Mouse (Mus musculus) c-Kit-negative CD71-positive TER-119-positive erythroid progenitor cells, embryonic 14.5 days (primary cell): ENCODE data around the gene Tmprss11f.
"Not testable (repeated sequence)": the region's sequence is repeated elsewhere in the genome, so short reads cannot be mapped to it uniquely, and the experiment has no call there.

Experiments
- DNase-seq: peaks from one replicate; pipeline ENCODE4 v3.0.0-alpha.2; 2013; ENCODE audit warnings: low read depth, low spot score

Tmprss11f gene

DNA sequence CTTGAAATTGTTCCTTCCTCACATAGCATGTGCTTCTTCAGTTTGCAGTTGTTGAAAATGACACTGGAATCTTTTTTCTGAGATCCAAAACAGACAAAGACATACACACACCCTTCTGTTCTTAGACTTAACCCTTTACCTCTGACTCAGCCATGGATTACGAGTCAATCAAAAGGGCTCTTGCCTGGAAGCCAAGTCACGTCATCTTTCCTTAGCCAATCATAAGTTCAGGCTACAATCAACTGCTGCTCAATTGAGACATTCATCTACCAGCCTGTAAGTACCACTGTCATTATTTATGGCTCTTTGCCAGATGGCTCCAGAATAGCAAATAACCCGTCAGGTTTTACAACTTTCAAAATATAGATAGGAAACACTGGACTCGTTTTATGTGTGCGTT lies at the start of gene Tmprss11f:
TSS of gene Tmprss11f (minus strand) at position 101 of the 400 bp plus-strand sequence.
- DNase-seq, result no peak

DNA sequence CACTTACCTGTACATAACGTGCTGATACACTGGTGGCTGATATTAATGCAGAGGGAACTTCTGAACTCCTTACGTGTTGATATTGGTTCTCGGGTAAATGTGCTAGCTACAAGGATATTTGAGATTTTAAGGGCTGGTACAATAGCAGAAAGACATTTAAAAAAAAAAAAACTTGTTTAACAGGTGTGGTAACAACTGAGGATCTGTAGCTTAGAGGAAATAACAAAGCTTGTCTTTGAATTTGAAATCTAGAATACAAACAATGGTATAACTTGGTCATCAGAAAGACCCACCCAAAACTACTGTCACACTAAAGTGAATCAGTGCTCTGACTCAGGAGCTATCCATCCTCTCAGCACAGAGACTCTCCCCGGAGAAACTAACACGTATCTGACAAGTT lies 44.0 kb upstream of the Tmprss11f start, which contains the start of gene Tmprss11b:
TSS of gene Tmprss11b (minus strand) at position 101 of the 400 bp plus-strand sequence.
- no peak for DNase-seq

DNA sequence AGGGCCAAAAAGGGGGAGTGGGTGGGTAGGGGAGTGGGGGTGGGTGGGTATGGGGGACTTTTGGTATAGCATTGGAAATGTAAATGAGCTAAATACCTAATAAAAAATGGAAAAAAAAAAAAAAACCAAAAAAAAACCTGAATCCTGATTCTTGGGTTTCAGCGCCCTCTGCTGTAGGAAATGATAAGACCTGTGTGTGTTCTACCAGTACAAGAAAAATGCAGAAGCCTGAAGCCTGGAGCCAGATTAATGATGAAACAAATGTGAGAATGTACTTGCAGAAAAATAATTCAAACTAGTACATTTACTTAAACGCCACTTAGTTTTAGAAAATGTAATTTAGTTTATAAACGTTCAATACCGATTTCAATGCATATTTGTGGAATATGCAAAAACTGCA lies 17.0 kb upstream of the Tmprss11f start:
- DNase-seq, result not testable (repeated sequence)

DNA sequence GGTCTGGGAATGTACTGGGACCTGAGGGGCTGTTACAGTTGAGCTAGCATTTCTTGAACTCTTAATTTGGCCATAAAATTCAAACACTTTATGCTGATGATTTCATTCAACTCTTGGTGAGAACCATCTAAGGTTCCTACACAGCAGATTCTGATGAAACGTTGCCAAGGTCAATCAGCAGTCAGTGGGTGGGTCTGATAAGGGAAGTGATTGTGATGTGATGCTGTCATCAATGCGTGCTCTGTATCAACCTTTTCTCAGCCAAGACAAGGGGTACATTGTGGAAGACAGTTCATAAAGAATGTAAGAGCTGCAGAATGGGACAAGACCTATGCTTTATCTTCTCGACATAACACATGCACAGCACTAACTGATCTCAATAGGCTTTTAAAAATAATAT lies 8.6 kb upstream of the Tmprss11f start:
- no peak for DNase-seq

DNA sequence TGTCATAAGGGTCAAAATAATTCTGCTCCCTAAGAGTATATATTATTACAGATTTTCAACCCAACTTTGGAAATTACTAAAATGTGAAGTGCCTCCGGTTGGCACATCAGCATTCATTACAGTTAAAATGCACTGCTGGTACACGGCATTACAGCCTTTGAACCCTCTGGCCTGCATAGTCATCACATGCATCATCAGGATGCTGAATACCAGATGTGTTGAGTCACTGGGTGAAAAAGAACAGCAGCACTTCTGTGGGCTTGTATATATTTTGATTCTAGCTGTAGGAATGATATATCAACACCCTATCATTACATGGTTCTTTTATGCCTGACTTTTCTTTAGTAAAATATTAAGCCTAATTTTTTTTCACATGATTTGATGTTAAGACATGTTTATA lies 1.5 kb downstream of the Tmprss11f start:
- no peak for DNase-seq

DNA sequence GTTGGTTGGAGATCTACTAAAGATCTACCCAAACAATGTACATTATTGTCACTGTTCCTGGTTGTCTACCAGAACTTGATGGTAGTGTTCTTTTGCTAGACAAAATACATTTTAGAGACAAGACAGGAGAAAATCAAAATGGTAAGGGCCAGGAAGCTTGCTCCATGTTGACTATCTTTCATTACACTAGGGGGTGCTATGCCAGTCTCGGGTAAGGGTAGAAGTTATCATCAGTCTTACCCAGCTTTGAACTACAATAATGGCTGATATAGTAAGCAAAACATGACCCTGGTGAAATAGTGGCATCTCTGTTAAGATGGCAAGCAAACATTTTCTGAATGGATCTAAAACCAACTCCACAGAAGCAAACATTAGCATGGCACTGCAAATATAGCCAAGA lies 10.4 kb downstream of the Tmprss11f start:
- no peak for DNase-seq

DNA sequence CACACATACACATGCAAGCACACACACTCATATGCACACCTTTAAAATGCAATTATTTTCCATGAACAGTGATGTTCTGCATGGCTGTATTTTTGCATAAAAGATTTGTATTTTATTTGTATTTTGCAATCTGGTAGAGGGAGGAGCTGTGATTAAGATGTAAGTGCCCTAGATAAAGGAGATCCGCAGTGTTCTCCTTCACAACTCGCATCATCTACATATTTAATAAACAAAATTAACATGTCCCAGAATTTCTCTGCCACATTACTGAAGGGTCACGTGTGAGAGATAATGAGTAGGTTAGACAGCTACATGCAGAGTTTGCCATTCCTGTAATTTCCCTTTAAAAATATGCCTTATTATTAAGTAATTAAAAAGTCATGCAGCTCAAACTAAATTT lies 46.3 kb downstream of the Tmprss11f start:
- no peak for DNase-seq

DNA sequence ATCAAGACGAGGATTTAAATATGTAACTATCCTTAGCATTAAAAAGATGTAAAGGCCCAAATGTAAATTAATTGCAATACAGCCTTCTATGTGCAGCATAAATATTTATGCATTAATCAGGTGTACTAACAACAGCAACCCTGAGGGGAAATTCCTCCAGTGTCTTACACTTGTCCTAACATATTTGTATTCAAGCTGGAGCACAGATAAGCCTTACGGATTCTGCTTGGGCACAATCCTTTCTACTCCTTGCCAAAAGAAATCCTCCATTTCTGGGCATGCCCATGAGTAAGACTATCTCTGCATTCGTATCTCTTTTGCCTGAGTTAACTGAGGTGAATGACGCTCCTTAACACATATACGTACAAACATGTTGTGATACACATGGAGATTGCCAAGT lies 49.6 kb downstream of the Tmprss11f start:
- no peak for DNase-seq

DNA sequence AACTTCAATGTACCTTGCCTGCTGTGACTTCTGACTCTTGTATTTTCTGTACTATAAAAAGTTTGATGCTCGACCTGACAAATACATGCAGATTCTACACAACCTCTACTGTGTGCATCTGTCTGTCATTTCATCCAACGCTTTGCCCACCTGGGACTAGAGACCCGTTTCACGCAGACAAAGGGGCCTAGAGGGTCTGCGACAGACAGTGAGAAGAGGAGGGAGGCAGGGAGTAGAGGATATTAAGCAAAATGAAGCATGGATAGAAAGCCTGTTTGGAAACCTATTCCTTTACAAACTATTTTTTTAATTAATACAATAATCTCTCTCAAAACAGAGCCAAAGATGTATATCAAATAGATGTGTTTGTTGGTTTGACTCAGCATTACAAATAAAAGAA lies 50.2 kb downstream of the Tmprss11f start:
- no peak for DNase-seq

DNA sequence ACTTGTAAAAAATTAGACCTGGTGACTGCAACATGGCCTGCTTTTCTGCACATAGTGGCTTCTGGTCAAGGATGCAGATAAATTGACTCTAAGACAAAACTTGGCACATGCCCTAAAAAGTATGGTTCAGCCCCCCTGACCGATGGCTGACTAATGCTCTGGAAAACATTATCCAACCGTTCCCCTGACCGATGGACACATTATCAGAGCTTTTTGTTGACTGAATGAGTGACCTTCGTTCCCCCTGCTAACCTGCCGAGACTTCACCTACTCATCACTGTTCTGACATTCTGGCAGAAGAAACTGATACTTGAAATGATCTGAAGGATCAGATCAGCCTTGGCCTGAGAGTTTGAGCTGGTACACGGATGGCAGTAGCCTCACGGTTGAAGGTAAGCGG lies 53.5 kb downstream of the Tmprss11f start:
- not testable (repeated sequence) for DNase-seq

DNA sequence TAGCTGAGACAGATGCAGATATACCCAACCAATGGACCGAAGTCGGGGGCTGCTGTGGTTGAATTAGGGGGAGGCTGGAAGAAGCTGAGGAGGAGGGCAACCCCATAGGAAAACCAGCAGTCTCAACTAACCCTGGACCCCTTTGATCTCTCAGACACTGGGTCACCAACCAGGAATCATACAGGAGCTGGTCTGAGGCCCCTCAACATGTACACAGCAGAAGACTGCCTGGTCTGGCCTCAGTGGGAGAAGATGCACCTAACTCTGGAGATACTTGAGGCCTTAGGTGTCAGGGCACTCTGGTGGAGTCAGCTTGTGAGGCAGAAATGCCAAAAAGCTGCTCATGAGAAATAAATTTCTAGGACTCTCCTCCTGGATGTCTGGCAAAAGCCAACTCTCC lies 85.5 kb downstream of the Tmprss11f start:
- DNase-seq, result no peak

DNA sequence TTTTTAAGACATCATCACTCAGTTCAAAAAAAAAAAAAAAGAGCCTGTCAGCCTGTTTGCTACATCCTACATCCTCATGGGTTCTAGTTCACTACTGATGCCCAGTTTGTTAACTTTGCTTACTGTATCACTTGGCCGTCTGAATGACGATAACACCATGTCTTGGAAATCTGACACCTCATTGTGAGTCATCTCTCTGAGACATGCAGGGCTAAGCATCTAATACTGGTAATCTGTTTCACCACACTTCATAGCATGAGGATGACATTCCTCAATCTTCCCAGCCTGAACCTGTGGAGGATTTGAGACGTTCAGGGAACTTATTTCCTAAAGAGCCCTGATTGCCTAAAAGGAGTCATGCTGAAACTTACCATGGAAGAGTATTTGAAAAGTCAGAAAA lies 91.6 kb downstream of the Tmprss11f start:
- no peak for DNase-seq

DNA sequence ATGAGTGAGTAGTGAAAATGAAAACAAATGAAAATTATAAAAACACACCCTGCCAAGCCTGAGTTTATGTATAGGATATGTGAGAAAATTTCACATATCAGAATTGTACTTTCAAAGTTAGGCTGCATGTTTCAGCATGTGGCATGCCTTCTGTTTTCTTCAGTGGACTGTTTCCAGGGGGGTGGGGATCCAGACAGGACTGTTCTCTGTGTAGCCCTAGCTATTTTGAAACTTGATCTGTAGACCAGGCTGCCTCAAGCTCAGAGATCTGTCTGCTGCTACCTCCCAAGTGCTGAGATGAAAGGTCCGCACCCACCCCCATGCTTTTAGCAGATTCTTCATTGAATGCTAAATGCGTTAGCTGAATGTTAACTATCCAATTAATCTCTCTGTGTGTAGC lies 103.5 kb downstream of the Tmprss11f start:
- DNase-seq, result no peak

DNA sequence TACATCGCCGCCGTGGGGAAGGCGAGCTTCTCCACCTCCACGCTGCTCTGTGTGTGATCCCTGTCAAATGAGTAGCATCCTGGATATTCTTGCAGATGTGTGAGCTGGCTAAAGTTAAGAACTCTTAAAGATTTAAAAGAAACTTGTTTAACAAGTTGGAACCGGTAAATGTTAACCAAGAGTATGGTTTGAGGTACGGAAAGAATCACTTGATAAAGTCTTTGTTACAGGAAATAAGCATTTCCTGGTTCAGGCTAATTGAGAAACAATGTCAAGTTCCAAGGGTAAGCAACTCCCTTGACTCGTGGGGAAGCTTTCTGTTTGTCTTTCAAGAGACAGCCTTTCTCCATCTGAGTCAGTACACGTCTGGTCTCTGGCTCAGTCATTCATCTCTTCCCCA lies 113.7 kb downstream of the Tmprss11f start, which contains the start of gene Tmprss11g:
TSS of gene Tmprss11g (minus strand) at position 101 of the 400 bp plus-strand sequence.
- DNase-seq, result no peak

DNA sequence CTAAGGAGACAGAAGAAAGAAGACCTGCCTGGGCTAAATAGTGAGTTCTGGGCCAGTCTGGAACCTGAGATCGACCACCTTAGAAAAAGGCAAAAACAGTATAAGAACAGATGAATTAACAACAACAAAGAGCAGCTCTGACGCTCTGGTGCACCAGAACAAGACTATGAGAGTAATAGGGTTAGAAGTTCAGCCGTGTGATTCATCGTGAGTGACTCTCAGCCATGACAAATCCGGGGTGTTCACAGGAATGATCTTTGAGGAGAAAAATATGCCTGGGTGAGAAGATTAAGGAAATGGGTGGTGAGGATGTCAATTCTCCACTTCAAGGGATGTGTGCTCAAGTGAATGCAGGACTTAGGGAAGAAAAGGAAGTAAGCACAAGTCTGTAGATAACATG lies 120.7 kb downstream of the Tmprss11f start:
- DNase-seq, result no peak

DNA sequence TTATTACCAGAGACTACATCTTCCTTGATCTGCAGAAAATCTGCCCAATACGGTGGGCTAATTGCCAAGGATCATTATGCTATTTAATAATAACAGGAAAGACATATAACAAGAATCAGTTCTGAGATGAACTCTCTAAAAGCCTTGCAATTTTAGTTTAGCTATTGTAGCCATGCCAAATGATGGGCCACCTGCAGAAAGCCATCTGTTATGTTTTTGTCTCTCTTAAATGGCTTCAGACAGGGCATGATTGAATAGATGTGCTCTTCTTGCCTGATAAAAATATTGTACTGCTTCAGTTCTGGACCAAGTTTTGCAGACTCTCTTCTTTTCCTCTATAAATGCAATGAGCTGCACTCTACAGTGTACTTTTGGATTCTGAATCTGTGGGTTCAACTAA lies 138.8 kb downstream of the Tmprss11f start:
- no peak for DNase-seq

DNA sequence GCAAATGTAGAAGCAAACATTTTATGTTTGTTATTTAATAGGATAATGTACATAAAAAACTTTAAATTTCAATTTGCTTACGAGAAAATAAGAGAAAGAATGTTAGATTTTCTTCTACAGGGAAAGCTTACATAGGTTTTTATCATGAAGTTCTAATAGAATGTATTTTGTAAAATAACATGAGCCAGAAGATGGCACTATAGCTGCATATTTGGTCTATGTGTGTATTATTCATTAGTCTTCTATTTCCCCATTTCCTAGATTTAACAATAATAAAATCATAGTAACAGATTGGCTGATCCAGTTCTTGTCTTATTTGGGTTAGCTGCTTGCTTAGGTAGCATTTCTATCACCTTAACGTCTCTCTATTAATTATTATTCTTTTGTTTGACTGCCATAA lies 149.7 kb downstream of the Tmprss11f start:
- no peak for DNase-seq

DNA sequence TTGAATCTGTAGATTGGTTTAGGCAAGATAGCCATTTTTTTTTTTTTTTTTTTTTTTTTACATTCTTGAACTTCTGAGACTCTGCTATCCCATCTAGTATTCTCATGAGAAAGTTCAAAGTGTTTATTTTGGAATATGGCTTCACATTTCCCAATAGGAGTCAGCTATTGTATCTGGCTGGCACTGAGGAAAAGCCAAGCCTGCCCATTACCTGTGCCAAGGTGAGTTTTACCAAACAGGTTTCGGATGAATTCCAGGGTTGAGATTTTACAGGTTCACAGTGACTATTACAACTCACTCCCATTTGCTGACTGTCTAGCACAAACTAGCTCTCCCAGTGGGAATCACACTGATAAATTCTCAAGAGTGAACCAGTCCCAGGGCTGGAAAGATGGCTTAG lies 150.2 kb downstream of the Tmprss11f start:
- no peak for DNase-seq

DNA sequence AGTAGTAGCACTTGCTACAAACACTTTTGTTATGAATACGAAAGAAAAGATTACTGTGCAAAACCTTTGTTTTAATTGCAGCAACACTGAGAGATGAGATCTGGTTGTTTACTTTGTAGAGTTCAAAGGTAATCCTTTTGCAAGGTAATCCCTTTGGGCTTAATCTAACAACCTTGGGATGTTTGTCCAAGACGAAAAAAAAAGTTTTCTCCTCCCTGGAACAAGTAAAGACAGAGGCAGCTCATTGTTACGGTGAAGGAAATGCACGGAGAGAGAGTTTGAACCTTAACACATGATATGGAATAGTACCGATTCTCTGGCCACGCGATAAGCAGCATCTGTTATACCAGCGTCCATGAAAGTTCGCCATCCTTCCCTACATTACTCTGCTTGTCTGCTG lies 158.4 kb downstream of the Tmprss11f start:
- DNase-seq, result no peak
